Mouse (Mus musculus) megakaryocyte progenitor cell, adult 5-6 weeks (primary cell): ENCODE results near the gene Ubqln4. TPM values are rescaled to one million over a fixed set of nuclear protein-coding genes. Genes with fewer than 3 reads are reported as not detected.

Source experiments
- ATAC-seq: replicated peaks from 2 replicates; pipeline ENCODE4 v1.8.0; 2016; ENCODE audit warnings: mild to moderate bottlenecking, moderate TSS enrichment, inconsistent platforms; ENCODE audit not compliant: poor library complexity
- total RNA-seq, 2 experiments: library from RNA; stranded (forward) in 1 of 2; stranded (reverse) in 1 of 2; fragments of 157-497, 149-512 nt in 1 of 2; fragments of 200-1000 nt in 1 of 2; gene quantifications; 2 replicates each; pipeline versions ENCODE4 v1.2.3 to v1.2.4; 2015 to 2017

Gene Ubqln4
- total RNA-seq, 2 experiments from 2014 or later, result 40.6 to 49.7 TPM

- no peak for ATAC-seq
Measured at GRCm38 (mm10) chr3:88541622-88542401, 11.7 kb upstream of the Ubqln4 start.

DNA sequence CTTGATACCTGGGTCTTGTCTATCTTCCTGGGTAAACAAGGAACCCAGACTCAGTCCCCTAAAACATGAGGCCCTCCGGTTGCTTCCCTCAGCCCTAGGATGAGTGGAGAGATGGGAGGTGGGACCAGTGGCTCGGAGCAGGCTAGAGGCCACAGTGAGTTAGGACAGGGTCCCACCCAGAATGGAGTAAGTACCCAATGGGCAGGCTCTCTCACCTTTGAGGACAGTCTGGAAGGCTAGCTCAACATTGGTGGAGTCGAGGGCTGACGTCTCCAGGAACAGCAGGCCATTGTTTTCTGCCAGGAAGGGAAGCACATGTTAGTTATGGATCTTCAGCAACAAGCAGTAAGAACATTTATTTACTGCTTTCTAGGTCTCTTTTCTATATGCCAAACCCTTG, 11.1 kb upstream of the Ubqln4 start:
- no peak for ATAC-seq

- ATAC-seq, result no peak
Measured at GRCm38 (mm10) chr3:88543174-88543573, 10.4 kb upstream of the Ubqln4 start.

GRCm38 (mm10) chr3:88543651-88544410, 9.7 kb upstream of the Ubqln4 start:
- 0 out of 2 replicates have a peak, but pooled peaks have one; percentile 32 for ATAC-seq

DNA sequence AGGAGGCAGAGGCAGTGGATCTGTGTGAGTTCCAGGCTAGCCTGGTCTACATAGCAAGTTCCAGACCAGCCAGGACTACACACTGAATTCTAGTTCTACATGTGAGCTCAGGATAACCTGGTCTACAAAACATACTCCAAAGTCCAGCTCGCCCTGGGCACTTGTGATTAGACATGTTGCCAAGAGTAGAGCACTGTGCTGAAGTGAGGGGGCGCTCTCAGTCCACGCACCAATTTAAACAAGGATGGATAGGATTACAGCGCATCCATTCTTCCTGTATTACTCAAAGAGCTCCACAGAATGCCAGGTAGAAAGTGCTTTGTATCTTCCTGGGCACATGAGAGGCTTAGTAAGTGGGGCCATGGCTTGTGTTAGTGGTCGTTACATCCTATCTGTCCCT, 9.0 kb upstream of the Ubqln4 start:
- peak; percentile 63 for ATAC-seq

GRCm38 (mm10) chr3:88544955-88545591, 8.5 kb upstream of the Ubqln4 start:
- ATAC-seq, result peak; percentile 44

DNA sequence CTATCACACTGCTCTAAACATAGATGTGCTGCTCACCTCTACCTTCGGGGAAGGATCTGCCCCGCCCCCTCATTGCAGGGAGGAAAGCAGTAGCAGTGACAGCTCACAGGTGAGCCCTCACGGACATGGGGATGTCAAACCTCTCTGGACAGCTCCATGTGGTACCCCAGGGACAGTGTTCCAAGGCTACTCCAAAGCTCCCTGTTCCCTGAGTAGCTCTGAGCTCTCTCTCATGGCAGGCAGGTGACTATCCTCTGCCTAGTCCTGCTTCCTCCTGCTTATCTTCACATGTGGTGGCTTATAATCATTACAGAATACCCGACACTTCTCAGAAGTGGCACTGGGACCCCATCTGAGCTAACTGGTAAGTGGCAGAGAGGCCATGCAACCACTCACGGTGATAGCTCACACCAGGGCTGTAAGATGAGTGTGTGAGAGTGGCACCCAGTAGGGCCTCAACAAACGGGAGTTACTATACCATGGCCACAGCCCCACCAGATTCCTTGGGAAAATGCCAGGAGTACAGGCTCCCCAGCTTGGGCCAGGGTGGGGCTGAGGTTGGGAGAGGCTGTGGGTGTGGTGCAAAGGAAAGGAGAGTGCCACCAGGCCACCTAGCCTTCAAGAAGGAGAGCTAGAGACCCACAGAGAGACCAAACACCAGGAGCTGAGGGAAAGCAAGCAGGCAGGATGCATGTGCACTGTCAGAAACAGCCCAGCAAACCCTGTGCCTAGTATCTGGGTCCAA, 6.7 kb upstream of the Ubqln4 start:
- no peak; the same call in 1 of the 2 replicates for ATAC-seq

DNA sequence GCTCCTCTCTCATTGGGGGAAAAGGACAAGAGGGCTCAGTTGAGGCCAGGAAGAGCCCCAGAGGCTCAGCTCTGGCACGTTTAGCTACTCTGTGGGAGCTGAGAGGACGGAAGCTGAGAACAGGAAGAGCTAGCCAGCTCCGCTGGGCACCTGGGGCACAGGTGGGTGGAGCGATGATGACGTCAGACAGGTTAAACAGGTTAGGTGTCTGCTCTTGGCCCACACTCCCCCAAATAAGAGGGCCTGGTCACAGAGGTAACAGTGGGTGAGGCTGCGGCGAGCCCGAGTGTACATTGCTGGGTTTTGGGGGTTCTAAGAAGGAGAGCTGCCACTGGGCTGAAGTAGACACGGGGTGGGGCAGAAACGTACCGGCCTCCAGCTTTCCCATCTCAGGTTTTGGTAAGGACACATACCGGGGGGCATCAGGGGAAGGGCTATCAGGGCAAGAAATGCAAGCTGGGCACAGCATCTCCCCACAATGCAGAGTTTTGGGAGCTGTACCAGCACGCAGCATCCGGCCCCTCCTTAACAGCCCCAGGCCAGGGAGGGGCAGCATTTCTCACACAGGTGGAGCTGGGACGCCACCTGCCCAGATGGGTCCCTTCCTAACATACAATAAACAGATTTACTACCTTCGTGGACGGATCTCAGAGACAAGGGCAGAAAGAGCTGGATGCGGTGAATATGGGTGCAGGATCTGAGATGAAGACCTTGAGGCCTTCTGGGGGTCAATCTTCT, 5.2 kb upstream of the Ubqln4 start, which contains the start of gene Rab25:
TSS of gene Rab25 (minus strand) at position 121 of the 738 bp plus-strand sequence.
- no peak for ATAC-seq

DNA sequence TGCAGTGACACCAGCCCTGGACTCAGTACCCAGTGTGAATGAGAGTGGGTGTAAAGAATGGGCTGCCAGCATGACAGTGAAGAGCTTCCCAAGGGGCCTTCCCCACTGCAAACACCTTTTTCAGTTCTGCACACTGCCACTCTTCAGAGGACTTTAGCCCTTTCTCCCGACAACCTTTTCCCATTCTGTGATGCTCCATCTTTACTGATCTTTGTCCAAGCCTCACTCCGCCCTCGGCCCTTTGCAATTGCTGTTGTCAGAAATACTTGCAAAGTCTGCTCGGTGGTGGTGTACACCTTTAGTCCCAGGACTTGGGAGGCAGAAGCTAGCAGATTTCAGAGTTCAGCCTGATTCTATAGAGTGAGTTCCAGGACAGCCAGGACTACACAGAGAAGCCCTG, 2.0 kb upstream of the Ubqln4 start:
- ATAC-seq, result no peak

GRCm38 (mm10) chr3:88552082-88552645, 1.4 kb upstream of the Ubqln4 start:
- ATAC-seq, result no peak

DNA sequence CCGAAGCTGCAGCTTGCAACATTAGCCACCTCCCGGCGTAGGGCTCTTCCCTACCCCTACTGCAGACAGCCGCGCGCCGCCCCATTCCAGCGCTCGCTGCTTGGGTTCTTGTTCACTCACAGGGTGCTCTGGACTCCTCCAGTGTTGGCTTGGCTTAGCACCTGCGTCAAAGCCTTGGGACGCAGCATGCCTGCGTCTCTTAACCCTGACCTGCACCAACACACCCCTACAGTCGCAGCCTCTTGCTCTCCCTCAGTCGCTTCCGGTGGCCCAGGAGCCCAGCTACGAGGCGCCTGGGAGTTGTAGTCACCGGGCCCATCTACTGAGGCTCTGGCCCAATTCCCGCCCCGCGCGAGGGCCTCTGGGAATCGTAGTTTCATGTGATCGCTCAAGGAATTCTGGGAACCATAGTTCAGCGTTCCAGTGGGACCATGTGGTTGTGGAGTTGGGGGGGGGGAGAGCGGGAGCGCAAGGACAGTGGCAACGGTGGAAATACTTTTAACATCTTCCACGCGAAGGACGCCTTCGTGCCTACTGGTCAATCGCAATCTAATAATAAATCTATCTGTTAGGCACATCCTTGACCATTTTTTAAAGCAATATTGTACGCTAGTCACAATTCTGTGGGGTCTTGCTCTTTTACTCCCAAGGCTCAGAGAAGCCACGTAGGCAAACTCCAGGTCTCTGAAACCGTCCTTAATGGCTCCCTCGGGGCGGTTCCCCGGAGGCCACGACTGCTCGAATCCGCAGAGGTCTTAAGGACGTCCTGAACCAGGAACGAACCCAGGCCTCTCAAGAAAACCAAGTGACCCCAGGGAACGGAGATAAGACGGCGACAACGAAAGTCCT, 658 bp upstream of the Ubqln4 start, which contains the start of gene Lamtor2:
TSS of gene Lamtor2 (minus strand) at position 399 of the 849 bp plus-strand sequence.
- peak; percentile 83 for ATAC-seq

- ATAC-seq, result peak; percentile 26
Measured at GRCm38 (mm10) chr3:88553880-88554586, 475 bp downstream of the Ubqln4 start.

DNA sequence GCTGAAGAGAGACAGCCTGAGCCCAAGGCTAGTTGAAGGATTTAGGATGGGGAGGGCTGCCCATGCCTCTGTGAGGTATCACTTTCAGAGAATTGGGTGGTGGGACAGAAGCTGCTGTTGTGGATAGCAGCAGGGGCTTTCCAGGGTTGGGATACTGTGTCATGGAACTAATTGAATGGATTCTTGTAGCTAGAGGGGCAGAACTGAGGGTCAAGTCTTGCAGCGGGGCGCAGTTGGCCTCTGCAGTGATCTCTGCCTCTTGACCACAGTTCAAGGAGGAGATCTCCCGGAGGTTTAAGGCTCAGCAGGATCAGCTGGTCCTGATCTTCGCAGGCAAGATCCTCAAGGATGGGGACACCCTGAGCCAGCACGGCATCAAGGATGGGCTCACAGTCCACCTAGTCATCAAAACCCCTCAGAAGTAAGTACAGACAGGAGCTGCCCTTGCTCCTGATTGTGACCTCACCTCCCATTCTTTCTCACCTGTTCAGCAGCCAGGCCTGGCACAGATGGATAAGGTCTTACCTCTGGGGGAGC, 1.6 kb downstream of the Ubqln4 start:
- ATAC-seq, result no peak

DNA sequence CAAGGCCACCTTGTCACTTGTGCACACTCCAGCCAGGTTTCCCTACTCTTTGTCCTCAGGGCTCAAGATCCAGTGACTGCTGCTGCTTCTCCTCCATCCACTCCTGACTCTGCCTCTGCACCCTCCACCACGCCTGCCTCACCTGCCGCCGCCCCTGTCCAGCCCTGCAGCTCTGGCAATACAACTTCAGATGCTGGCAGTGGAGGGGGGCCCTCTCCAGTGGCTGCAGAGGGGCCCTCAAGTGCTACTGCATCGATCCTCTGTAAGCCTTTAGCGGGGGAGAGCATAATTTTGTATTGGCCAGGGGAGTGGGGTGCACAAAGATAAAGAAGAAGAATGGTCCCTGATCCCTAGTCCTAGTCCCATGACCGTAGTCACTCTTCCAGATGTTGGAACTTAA, 2.2 kb downstream of the Ubqln4 start:
- ATAC-seq, result no peak

DNA sequence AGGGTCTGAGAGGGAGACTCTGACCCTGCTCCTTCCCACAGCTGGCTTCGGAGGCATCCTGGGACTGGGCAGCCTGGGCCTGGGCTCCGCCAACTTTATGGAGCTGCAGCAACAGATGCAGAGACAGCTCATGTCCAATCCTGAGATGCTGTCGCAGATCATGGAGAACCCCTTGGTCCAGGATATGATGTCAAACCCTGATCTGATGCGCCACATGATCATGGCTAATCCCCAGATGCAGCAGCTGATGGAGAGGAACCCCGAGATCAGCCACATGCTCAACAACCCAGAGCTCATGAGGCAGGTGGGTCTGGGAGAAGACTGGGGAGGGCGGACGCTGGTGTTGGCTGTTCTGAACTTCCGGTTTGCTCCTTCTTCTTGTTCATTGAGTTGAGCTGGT, 3.1 kb downstream of the Ubqln4 start:
- ATAC-seq, result no peak

- ATAC-seq, result no peak
Measured at GRCm38 (mm10) chr3:88559596-88559995, 6.0 kb downstream of the Ubqln4 start.

DNA sequence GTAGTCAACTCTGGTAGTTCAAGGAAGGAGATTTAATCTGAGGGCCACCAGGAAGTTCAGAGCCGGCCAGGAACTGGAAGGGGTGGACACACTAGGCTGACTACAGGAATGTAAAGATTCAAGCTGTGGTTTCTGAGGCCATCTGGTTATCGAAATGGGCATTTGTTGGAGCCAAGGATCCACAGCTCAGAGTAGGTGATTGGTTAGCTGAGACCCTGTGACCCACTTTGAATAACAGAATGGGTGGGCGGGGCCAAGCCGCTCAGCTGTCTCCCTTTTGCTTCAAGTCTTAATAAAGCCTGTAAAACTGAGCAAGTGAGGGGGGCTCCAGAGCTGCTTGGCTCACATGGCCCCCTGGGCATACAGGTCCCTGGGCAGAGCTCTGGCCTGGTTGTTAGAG, 8.4 kb downstream of the Ubqln4 start:
- no peak; the same call in 1 of the 2 replicates for ATAC-seq

GRCm38 (mm10) chr3:88563442-88563841, 9.9 kb downstream of the Ubqln4 start:
- no peak for ATAC-seq
